Mouse (Mus musculus) lung, postnatal 25 days (tissue): Measurements from ENCODE around the gene Fbxl19.

Experiments used
- DNase-seq: peaks from one replicate; pipeline ENCODE4 v3.0.0; 2022; ENCODE audit warnings: low spot score

Gene Fbxl19

GRCm38 (mm10) chr7:127744366-127745045 lies at the start of gene Fbxl19:
TSS of gene Fbxl19 (plus strand) at chr7:127744543.
- peak; percentile 64 for DNase-seq

DNA sequence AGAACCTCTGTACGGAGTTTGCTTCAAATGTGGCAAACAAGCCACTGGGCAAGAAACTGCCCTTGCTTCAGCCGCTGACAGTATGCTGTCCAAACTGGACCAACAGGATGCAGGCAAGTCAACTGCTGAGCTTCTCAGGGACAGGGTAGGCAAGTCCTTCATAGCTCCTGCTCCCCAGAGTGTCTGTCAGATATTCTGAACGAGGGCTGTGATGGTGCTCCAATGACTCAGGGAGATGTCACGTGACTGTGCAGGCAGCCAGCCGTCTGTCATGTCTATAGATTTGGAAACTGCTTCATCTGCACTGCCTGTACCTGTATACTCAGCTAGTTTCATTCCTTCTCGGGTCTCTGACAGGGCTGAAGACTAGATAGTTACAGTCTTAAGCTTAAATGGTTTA lies 45.4 kb upstream of the Fbxl19 start:
- no peak for DNase-seq

GRCm38 (mm10) chr7:127700712-127701331 lies 43.5 kb upstream of the Fbxl19 start:
- DNase-seq = no peak

DNA sequence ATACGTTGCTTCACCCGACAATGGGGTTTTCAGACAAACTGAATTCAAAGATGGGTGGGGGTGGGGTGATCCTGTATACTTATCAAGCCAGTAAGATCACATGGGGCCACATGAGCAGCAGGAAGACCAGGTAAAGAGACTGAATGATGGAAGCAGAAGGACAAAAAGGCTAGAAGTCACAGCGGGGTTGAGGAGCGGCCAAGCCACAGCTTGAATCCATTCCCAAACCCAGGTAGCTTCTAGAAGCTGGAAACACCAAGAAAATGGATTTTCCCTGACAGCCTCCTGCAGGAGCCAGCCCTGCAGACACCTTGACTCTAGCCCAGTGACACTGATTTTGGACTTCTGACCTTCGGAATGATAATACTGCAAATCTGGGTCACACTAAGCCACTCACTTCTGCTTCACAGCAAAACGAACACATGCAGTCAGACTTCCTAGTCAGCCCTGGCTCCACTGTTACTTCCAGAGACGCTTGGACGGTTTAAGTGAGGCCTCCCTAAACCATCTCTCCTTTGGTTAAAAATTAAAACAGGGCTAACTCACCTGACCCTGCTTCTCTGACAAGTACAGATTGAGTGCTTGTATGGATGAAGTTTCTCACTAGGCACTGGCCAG lies 40.7 kb upstream of the Fbxl19 start:
- DNase-seq = no peak

GRCm38 (mm10) chr7:127704598-127704997 lies 39.7 kb upstream of the Fbxl19 start:
- no peak for DNase-seq

- no peak for DNase-seq
Measured at GRCm38 (mm10) chr7:127705706-127706105, 38.6 kb upstream of the Fbxl19 start.

GRCm38 (mm10) chr7:127707045-127707956 lies 37.0 kb upstream of the Fbxl19 start:
- no peak for DNase-seq

DNA sequence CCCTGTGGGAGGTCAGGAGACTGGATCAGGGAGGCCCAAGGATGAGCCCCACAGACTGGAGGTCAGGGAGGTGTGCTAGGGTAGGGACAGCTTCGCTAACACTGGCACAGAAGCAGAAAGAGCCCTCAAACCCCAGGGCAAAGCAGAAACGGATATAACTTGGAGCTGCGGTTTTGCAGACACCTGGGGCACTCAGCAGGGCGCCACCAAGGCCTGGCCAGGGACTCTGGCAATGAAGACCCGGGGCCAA lies 36.5 kb upstream of the Fbxl19 start:
- DNase-seq = no peak

DNA sequence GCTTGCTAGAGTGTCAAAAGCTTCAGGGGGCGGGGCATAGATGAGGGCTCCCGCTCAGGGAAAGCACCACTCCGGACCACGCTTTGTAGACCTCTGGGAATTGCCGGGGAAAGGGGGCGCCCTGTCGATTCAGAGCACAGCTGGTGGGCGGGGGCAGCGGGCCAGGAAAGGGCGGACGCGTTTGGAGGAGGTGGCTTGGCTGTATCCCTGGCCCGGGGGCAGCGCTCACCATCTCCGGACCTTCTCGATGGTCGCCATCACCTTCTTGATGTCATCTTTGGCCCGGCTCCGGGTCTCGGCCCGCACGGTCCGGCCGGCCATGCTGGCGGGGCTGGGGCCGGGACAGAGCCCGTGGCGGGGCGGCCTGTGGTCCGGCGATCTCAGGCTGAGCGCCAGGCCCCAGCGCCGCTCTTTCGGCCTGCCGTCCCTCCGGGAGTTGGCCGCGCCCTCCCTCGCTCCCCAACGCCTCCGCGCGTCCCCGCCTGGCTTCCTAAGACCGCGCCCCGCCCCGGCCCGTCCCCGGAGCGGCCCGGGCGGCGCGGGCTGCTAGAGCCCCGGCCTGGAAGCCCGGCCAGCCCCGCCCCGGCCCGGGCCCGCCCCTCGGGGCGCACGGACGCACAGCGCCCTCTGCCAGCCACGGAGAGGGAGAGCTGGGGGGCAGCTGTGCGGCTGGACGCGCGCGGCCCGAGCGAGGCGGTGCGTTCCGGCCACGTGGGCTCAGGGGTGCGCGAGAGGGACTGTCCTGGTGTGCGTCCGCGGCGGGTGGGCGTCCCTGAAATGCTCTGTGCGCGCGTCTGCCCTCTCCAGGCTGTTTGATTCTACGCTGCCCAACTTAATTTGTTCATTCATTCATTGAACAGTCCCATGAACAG lies 35.9 kb upstream of the Fbxl19 start, which contains the start of gene Bcl7c:
TSS of gene Bcl7c (minus strand) at position 727 of the 872 bp plus-strand sequence.
- DNase-seq = peak; percentile 89

- no peak for DNase-seq
Measured at GRCm38 (mm10) chr7:127709261-127709979, 34.9 kb upstream of the Fbxl19 start.

GRCm38 (mm10) chr7:127711031-127711430 lies 33.3 kb upstream of the Fbxl19 start:
- no peak for DNase-seq

GRCm38 (mm10) chr7:127711456-127711855 lies 32.9 kb upstream of the Fbxl19 start:
- DNase-seq = no peak

- peak; percentile 82 for DNase-seq
Measured at GRCm38 (mm10) chr7:127712461-127713385, 31.6 kb upstream of the Fbxl19 start, which contains the start of gene Ctf1. TSS of gene Ctf1 (plus strand) at chr7:127712736.

DNA sequence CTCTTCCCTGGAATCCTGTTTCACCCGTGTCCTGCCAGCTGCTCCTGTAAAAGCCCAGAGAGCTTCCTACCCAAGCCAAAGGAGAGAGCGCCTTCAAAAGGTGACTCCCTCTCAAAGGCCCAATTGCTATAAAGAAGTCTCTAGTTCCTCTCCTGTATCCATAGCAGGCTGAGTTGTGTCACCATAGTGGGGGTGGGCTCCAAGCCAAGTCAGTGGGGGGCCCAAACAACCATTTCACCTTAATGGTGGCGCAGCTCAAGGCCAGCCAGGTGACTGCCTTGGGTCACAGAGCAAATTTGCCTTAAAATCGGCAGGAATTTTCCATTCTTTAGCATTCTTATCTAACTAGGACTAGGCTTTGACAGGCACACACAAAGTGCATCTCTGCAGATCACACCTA lies 29.5 kb upstream of the Fbxl19 start:
- no peak for DNase-seq

DNA sequence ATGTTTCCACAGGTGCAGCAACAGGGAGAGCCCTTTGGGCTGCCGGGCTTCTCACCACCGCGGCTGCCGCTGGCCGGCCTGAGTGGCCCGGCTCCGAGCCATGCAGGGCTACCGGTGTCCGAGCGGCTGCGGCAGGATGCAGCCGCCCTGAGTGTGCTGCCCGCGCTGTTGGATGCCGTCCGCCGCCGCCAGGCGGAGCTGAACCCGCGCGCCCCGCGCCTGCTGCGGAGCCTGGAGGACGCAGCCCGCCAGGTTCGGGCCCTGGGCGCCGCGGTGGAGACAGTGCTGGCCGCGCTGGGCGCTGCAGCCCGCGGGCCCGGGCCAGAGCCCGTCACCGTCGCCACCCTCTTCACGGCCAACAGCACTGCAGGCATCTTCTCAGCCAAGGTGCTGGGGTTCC lies 27.4 kb upstream of the Fbxl19 start:
- peak; percentile 59 for DNase-seq

DNA sequence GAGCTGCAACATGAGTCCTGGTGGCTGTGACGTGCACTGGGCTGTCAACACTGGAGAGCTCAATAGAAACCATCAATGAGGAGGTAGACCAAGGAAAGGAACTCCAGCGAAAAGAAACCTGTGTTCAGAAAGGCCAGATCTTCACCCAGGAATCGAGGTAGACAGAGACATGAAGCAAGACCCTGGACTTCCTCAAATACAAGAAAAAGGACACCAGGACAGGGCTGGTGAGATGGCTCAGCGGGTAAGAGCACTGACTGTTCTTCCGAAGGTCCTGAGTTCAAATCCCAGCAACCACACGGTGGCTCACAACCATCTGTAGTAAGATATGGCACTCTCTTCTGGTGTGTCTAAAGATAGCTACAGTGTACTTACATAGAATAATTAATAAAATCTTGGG lies 26.0 kb upstream of the Fbxl19 start:
- DNase-seq = no peak

- no peak for DNase-seq
Measured at GRCm38 (mm10) chr7:127719258-127719657, 25.1 kb upstream of the Fbxl19 start.

DNA sequence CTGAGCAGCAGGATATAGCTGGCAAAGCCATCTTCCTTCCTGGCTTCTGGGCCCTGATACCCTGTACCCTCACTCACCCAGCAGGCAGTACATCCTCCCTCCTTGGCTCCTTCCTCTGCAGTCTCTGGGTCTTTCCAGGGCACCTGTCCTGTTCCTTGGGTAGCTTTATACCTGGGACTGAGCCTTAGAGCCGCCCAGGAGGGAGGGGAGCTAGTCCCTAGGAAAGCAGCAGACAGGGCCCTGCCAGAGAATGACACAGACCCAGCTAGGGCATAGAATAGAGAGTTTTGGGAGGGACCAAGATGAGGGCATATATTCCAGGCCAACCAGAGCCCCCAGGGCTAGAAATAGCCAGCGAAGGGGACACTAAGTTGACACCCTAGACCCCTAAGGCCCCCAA lies 18.9 kb upstream of the Fbxl19 start:
- no peak for DNase-seq

GRCm38 (mm10) chr7:127725924-127726323 lies 18.4 kb upstream of the Fbxl19 start:
- no peak for DNase-seq

- no peak for DNase-seq
Measured at GRCm38 (mm10) chr7:127727898-127728297, 16.4 kb upstream of the Fbxl19 start.
